Mouse (Mus musculus): ENCODE measurements around the gene Col23a1.
A peak's percentile ranks its signal among the peaks of the same experiment; 100 is the strongest.

Gene Col23a1

DNA sequence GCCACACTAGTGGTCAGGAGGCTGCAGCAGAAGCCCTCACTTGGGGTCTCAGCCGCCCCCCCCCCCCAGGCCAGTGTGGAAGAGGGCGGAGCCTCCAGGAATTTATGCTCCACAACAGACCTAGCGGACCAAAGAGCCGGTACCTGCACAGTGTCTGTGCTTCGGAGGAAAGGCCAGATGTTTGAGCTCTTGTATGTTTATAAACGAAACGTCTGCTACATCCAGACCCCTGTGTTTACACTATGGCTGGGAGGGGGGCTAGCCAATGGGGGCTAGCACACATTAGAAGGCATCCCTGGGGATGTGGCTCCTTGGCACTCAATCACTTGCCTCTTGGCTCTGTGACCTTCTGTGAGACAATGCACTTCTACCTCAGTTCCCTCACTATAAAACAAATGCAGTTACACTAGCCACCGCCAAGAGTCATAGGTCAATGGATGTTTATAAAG lies 99.2 kb downstream of the Col23a1 start:
- no peak for DNase-seq (ENCODE audit: low spot score in 2 of 2)

DNA sequence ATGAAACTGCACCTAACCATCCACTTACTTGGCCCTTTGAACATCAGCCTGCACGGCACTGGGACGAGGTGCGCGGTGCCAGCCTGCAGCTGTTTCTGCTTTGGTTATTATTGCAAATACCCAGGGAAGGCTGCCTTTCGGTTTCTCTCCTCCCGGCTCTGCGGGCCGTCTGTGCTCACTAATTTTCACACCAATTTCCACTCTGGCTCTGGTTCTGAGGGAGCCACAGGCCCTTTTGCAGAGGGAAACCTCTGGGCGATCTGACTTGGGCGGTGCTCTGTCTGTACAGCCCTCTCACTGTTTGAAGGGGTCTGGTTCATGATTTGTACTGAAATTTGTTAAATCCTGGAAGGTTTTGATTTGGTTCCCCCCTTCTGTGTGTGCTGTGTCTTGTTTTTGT lies 100.0 kb downstream of the Col23a1 start:
- no peak for DNase-seq (ENCODE audit: low spot score in 2 of 2)

DNA sequence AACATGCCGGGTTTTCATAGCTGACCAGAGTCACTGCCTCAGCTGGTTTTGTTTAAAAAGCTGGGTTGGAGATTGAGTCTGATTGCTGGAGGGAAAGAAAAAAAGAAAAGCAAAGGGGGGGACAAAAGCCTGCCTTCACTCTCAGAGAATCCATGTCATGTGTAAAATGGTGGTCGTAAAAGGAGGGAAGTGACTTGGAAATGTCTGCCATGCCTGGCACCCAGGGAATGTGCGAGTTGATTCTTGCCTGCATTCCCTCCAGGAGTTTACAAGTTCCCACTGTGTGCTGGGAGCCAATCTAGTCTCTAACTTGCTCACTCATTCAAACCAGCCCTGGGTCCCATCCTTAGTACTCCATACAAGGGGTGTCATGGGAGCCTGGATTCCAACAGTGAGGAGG lies 100.8 kb downstream of the Col23a1 start:
- DNase-seq (ENCODE audit: low spot score in 2 of 2) = no peak

DNA sequence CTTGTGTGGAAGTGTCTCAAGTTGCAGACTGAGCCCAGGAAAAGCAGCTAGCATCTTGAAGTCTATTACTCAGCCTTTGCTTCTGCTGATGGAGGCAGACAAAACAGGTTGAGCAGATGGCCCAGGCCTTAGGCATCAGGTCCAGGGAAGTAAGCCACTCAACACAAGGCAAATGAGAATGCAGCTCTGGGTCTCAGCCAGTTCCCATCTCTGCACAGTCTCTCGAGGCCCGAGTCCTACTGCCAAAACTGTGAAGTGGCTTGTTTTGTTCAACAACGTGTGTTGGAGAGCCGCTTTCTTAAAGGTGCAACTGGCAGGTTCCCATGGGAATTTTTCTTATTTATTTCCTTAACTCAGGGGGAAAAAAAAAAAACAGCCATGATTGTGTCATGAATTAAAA lies 101.8 kb downstream of the Col23a1 start:
- peak; percentile 20 to 83 for DNase-seq (ENCODE audit: low spot score in 2 of 2)

DNA sequence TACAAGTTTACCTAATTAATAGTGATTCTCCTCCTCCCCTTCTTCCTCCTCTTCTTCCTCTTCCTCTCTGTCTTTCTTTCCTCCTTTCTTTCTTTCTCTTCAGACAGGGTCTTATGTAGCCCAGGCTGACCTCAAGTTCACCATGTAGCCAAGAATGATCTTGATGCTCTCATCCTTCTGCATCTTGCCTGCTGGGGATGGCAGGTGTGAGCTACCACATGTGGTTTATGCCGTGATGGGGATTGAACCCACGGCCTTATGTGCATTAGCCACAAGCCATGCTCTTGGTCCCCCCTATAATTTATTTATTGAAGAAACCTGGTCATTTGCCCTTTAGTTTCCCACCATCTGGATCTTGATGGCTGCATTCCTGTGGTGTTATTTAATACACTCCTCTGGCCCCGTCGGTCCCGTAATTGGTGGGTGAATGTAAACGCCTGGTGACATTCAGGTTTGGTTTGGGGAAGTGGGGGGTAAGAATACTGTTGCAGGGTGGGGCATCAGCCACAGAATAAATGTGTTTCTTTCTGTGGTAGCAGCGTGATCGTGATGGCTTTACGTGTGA lies 104.7 kb downstream of the Col23a1 start:
- no peak for DNase-seq (ENCODE audit: low spot score in 2 of 2)

DNA sequence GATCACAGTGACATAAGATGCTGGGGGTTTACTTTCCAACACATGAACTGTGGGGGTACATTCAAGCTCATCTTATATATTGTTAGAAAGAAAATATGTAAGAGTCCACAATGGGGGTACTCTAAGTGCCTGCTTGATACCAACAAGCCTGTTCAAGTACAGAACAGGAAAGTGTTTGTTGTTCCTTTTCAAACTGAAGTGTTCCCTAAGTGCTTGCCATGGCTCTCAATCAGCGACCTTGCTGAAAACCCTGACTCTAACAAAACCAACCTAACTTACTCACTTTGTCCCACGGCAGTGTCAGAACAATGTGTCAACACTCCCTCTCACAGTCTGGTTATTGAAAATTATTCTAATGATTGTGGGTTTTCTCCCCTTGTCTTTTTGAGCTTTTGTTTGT lies 106.7 kb downstream of the Col23a1 start:
- no peak for DNase-seq (ENCODE audit: low spot score in 2 of 2)

DNA sequence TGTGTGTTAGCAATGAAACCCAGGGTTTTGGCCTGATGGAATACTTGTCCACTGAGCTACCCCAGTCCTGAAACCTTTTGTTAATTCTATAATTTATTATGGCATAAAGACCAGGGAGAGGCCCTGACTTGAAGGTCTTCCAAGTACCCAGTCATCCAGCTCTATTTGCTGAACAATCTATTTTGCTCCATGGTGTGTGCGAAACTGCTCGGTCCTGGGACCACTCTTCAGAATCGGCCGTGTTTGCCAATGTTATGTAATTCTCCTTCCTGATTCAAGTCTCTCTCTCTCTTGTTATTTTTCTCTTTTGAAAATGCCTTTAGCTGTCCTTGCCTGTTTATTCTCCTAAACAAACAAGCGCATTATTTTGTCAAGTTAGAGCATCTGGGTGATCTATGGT lies 108.4 kb downstream of the Col23a1 start:
- no peak for DNase-seq (ENCODE audit: low spot score in 2 of 2)

DNA sequence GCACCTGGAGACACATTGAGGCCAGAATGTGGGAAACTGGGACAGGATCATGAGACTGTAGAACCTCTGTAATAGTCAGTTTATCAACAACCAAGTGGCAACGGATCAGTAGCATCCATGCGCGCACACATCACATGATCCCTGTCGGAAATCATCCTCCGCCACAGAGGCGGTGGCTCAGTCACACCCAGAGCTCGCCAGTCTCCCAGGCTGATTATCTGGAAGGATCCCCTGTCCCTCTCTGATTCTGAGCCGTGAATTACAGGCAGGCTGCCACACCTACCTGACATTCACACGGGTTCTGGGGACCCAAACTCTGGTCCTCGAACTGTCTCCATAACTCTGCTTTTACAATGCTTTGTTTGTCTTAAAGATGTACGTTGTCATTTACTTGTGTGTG lies 110.6 kb downstream of the Col23a1 start:
- DNase-seq (ENCODE audit: low spot score in 2 of 2) = no peak

DNA sequence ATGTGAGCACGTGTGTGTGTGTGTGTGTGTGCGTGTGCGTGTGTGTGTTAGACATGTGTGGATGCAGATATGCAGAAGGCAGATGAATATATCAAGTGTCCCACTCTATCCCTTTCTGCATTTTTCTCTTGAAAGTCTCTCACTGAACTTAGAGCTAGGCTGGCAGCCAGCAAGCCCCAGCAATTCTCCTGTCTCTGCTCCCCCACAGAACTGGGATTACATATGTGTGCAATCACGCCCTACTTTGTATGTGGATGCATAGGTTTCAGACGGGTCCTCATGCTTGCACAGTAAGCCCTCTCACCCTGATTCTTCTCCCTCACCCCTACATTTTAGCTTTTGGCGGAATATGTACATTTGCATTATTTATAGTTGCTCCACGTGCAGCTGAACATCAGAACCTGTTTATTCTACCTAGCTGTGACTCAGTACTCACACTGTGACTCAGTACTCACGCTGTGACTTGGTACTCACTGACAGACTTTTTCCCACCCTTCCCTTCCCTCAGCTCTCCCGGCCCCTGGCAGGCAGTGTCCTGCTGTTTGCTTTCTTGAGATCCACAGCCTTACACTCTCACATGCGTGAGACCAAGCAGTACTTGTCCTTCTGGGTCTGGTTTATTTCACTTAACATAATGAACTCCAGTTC lies 111.9 kb downstream of the Col23a1 start:
- DNase-seq (ENCODE audit: low spot score in 2 of 2) = peak in 1 of 2 experiments; percentile 10

DNA sequence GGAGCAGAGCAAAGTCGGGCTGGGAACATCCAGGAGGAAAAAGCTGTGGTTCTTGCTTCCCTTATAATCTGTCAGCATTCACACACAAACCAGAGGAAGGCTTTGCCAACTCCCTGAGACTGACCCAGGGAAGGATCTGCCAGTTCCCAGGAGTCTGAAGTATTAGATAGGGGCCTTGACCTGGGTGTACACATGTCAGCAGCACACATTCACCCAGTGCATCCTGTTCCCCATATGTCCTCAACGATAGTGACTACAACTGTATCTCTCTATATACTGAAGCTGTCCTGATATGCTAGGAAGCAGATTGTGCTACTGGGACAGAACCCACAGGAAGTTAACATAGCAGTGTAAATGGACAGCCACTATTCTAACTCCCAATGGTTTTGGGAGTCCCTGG lies 114.2 kb downstream of the Col23a1 start:
- no peak for DNase-seq (ENCODE audit: low spot score in 2 of 2)

DNA sequence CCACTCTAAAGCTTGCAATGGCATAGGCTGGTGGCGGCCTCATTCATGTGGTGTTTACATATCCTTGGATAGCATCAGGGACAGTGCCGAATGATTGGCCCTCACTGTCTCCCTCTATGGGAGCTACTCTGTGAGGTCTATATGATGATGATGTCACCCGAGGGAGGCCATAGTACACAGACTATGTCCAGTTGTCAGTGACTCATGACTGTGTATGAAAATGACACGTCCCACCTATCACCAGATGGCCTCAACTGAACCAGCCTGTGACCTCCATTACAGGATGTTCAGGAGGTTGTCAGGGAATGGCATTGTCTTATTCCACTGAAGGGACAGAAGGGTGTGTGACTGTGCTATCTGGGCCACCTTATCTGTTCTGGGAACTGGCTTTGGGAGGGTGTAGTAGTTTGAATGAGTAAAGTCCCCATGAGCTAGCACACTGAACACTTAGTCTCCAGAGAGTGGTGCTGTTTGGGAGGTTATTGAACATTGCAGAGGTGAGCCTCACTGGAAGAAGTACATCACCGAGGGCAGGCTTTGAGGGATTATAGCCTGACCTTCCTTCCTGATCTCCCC lies 115.2 kb downstream of the Col23a1 start:
- no peak for DNase-seq (ENCODE audit: low spot score in 2 of 2)

DNA sequence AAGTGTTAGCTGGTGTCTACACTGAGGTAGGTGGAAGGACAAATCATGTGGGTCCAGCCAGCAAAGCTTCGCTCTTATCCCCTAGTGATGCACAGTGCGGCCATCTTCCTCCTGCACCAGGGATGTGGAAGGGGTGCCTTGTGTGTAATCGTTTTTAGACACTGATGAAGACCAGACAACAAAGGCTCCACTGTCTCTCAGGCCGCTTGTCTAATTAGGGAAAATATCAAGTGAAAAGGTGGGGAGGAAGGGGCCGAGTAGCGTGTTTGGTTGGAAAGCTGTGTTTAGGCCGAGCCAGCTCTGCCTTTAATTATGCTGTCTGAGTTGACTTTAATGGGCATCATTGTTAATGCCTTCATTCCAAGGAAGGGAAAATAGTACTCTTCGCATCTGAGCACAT lies 116.8 kb downstream of the Col23a1 start:
- no peak for DNase-seq (ENCODE audit: low spot score in 2 of 2)

DNA sequence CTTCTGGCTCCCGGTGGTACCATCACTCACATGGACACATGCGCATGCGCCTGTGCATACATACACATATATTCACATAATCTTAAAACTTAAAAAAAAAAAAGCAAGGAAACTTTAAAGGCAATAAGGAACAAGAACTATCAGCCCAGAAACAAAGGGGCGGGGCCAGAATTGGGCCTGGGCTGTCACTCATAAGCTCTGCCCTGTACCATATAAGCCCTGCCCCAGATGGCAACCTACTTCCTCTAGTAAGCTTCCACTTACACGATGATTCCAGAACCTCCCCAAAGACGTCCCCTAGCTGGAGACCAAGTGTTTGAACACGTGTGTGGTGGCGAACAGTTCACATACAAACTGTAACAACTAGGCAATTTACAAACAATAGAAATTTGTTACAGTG lies 117.6 kb downstream of the Col23a1 start:
- DNase-seq (ENCODE audit: low spot score in 2 of 2) = no peak

DNA sequence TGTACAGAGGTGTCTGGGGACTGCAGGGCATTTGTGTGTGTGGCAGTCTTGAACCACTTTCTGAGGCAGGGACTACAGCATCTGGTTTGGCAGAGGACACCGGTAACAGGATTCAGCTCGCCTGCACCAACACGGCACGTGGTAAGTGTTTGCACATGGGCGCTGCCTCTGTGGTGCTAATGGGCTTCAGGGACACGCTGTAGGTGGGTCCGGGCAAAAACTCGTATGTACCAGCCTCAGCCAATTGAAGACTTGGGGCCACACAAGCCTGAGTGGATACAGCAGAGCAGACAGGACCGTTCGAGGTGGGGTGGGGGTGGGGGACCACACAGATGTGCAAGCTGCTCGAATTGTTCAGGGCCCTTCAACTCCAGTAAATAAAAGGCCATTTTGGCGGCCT lies 121.1 kb downstream of the Col23a1 start:
- no peak for DNase-seq (ENCODE audit: low spot score in 2 of 2)

DNA sequence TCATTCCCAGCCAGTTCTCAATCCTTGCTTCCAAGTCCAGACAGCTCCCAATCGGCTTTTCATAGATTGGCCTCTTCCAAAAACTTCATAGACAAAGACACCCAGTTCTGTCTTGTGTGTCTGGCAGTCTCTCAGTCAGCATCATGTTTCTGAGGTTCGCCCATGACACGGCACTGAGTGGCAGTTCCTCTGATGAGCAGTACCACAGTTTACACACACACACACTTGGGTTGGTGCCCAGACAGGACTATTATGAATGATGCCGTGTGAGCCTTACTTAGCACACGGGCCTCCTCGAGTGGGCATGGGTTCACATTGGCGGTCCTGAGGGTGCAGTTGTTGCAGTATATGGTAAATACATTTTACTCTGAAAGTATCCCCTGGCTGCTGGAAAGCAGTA lies 124.8 kb downstream of the Col23a1 start:
- DNase-seq (ENCODE audit: low spot score in 2 of 2) = no peak

DNA sequence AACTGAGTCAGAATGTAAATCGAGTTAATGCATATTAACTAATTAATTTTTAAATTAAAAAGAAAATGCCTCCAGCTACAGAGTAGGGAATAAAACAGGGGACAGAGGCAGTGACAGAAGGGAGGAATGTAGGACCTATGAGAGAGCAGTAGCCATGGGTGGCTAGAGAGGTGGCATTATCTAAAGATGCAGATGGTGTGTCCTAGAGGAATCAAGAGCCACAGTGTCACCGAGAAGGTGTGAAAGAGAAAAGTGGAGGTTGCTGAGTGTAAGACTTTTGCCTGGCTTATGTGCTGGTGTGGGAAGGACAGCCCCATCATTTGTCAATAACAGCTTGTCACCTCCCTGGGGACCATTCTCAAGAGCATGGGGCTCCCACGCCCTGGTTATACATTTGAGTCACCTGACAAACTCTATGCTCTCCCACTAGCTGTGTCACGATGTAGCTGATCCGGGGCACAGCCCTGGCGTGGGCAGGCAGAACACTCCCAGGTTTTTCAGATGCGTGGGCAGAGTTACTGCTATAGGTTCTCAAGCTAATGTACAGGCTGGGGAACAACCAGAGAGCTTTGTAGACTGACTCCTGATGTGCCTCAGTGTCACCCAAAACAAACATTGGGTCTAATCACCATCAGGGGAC lies 125.4 kb downstream of the Col23a1 start:
- no peak for DNase-seq (ENCODE audit: low spot score in 2 of 2)

DNA sequence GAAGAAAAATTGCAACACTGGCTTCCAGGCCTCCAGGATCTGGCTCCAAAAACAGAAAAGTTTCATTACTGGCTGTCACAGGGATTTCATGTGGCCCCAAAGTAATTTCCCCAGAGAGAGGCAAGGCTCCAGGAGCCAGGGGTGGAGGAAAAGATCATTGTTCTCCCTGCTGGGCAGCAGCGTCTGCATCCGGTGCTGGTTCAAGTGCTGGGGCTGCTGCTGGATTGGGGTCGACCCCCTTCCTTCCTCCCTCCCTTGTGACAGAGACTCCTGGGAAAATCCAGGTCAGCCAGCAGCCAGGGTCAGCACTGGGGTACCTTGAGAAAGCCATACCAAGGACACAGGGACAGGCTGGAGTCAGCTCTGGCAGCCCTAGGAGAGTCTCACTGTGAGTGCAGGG lies 129.1 kb downstream of the Col23a1 start:
- DNase-seq (ENCODE audit: low spot score in 2 of 2) = no peak

DNA sequence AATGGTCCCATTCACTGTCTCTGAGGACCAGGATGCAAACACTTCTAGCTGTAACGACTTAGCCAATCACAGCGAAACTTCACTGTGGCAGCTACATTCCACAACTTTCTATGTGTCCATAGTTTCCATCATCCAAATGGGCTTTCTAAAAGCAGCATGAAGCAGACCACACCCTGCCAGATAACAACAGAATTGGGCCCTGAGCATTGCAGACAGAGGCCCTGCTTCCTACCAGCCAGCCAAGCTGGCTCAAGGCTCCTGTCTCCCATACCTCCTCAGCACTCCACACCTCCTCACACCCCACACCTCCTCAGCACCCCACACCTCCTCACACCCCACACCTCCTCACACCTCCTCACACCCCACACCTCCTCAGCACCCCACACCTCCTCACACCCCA lies 132.2 kb downstream of the Col23a1 start:
- DNase-seq (ENCODE audit: low spot score in 2 of 2) = no peak

DNA sequence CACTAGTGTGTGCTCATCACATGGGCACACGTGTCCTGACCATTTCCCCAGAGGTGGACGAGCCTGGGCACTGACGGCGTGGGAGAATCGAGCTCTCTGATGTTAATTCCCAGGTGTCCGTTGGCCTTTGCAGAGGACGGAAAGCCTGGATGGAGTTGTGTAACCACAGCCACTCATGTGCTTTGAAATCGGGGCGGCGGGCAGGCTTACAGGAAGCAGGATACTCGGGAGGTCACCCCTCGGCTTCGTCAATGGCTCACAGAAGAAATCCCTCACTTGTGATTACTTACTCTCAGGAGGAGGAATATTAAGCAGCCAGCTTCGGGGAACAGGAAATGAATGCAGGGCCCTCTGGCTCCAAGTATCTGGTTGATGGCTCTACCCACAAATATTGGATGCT lies 133.0 kb downstream of the Col23a1 start:
- DNase-seq (ENCODE audit: low spot score in 2 of 2) = no peak

DNA sequence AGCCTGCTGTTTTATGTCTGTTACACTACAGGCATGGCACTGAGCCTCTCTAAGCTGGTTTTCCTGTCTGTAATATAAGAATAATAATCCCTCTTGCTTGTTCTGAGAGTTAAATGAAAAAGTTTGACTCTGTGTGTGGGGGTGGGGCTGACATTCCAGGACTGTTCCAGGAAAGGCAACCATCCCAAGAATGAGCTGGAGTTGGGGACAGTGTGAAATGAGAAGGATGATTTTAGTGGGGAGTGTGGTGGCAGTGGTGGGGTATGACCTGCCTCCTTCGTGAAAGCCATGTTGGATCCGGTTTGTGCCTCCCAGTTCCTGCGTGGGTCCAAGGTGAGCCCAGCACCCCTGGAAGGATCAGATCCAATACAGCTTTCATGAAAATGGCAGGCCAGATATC lies 136.4 kb downstream of the Col23a1 start:
- no peak for DNase-seq (ENCODE audit: low spot score in 2 of 2)

DNA sequence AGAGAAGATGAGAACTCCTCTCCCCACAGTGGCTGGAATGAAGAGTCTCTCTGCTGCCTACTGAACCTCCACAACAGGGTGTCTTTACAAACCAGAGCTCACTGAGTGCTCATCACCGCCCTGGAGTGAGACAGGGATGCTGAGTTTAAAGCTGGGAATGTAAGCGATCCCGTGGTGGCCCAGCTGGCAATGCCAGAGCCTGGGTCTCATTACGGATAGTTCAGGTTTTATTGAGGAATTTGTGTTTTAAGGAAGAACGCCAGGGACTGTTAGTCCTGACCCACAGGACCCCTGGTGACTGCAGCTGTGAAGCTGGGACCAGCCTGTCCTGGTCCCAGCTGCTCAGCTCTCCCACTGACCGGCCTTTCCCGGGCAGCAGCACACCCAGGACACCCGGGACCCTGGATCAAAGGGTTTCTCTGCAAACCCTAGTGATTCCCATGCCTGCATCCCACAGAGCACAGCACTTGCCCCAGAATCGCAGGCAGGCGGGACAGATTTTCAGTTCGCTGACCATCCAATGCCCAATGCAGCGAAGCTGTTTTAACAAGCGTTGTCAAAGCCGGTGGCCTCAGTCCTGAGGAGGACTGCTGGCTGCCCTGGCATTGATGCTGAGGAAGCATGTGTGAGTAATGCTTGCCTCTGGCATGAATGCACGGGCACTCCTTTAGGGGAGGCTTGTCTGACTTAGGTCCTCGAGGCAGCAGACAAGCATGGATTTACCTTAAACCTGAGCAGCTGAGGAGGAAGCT lies 139.9 kb downstream of the Col23a1 start:
- DNase-seq (ENCODE audit: low spot score in 2 of 2) = no peak

DNA sequence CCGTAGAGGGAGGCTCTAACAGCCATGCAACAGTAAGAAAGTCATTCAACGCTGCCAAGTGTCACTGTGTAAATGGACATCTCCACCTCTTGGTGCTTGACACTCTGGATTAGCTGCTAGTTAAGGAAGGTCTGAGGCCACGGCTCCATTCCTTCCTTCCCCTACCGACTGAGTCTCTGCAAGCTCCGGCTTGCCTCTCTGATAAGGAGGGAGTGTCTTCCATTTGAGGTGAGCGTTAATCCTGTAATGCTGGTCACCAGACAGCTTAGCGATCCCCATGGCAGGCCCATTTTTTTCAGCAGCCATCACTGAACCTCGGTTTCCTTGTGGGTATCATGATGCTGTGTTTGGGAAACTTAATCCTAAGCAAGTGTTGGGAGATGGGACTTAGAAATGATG lies 140.5 kb downstream of the Col23a1 start:
- DNase-seq (ENCODE audit: low spot score in 2 of 2) = no peak

All from left cerebral cortex, adult 9 months (tissue).